Mouse (Mus musculus) myocyte (in vitro differentiated cells): ENCODE data around the gene Ctsll3. TPM values are rescaled to one million over a fixed set of nuclear protein-coding genes. Genes with fewer than 3 reads are reported as not detected.

Source experiments
- H3K27me3 ChIP-seq: one replicate; pipeline ENCODE4 v1.6.1; 2011; ENCODE audit not compliant: control insufficient read depth, insufficient read depth, insufficient read length
- H3K36me3 ChIP-seq: one replicate; pipeline ENCODE4 v1.6.1; 2011; ENCODE audit not compliant: control insufficient read depth, insufficient read depth
- H3K4me2 ChIP-seq: one replicate; pipeline ENCODE4 v1.6.1; 2011; ENCODE audit warnings: low read depth, control low read depth
- H3K4me3 ChIP-seq: one replicate; pipeline ENCODE4 v1.5.1; 2011; ENCODE audit warnings: mild to moderate bottlenecking, control low read depth, moderate library complexity
- H3K79me2 ChIP-seq: one replicate; pipeline ENCODE4 v1.6.1; 2011; ENCODE audit not compliant: control insufficient read depth, insufficient read depth
- H3ac ChIP-seq: one replicate; pipeline ENCODE4 v1.6.1; 2011; ENCODE audit not compliant: control insufficient read depth, insufficient read length
- CEBPB ChIP-seq: IDR thresholded peaks from 2 replicates; pipeline ENCODE4 v1.6.1; 2011; ENCODE audit warnings: mild to moderate bottlenecking, moderate library complexity; ENCODE audit not compliant: poor library complexity, insufficient read depth, severe bottlenecking
- E2F4 ChIP-seq: IDR thresholded peaks from one replicate; pipeline ENCODE4 v1.6.1; 2011; ENCODE audit warnings: mild to moderate bottlenecking, control low read depth, moderate library complexity; ENCODE audit not compliant: insufficient read depth
- MAX ChIP-seq: IDR thresholded peaks from one replicate; pipeline ENCODE4 v1.6.1; 2011; ENCODE audit warnings: low read depth, mild to moderate bottlenecking, control low read depth
- MYOD1 ChIP-seq, 3 experiments: IDR thresholded peaks; one replicate each; pipeline ENCODE4 v1.6.1; 2011; ENCODE audit warnings: control low read depth in 2 of 3, low read depth in 2 of 3, mild to moderate bottlenecking in 2 of 3, moderate library complexity in 1 of 3; ENCODE audit not compliant: insufficient read length in 2 of 3, control insufficient read depth in 1 of 3
- MYOG ChIP-seq, 3 experiments: IDR thresholded peaks; one replicate each; pipeline ENCODE4 v1.6.1; 2011; ENCODE audit warnings: control low read depth in 2 of 3, low read depth in 2 of 3, mild to moderate bottlenecking in 2 of 3; ENCODE audit not compliant: insufficient read length in 2 of 3, control insufficient read depth in 1 of 3, insufficient read depth in 1 of 3
- POLR2A ChIP-seq: IDR thresholded peaks from one replicate; pipeline ENCODE4 v1.6.1; 2011; ENCODE audit warnings: low read depth, mild to moderate bottlenecking, control low read depth, moderate library complexity; ENCODE audit not compliant: insufficient read length
- POLR2AphosphoS2 ChIP-seq: IDR thresholded peaks from one replicate; pipeline ENCODE4 v1.6.1; 2011; ENCODE audit warnings: low read depth, control low read depth; ENCODE audit not compliant: insufficient read length
- REST ChIP-seq: IDR thresholded peaks from one replicate; pipeline ENCODE4 v1.6.1; 2011; ENCODE audit warnings: mild to moderate bottlenecking, control low read depth, moderate library complexity; ENCODE audit not compliant: insufficient read depth, insufficient read length
- SRF ChIP-seq: IDR thresholded peaks from one replicate; pipeline ENCODE4 v1.6.1; 2011; ENCODE audit warnings: low read depth; ENCODE audit not compliant: control insufficient read depth, insufficient read length
- TCF12 ChIP-seq: IDR thresholded peaks from one replicate; pipeline ENCODE4 v1.6.1; 2011; ENCODE audit warnings: mild to moderate bottlenecking, control low read depth; ENCODE audit not compliant: poor library complexity, insufficient read depth, severe bottlenecking
- TCF3 ChIP-seq: IDR thresholded peaks from one replicate; pipeline ENCODE4 v1.6.1; 2011; ENCODE audit warnings: low read depth, control low read depth; ENCODE audit not compliant: insufficient read length
- USF1 ChIP-seq: IDR thresholded peaks from one replicate; pipeline ENCODE4 v1.6.1; 2011; ENCODE audit warnings: low read depth, mild to moderate bottlenecking, control low read depth, moderate library complexity
- polyA plus RNA-seq: library from polyadenylated mRNA; unstranded; fragments of >200 nt; fragmentation: generic; extraction: Trizol; gene quantifications from one replicate; pipeline ENCODE4 v1.2.1, GENCODE M21; 2012; ENCODE audit warnings: missing spikeins

The Ctsll3 gene
- polyA plus RNA-seq, 1 experiment = not detected

- no peaks in the 10 kb centered on the region for H3K36me3 ChIP-seq
- no peaks in the 10 kb centered on the region for H3K27me3 ChIP-seq
- TF ChIP-seq TCF12 (no peak), SRF (no peak), REST (no peak), E2F4 (no peak), MYOD1 (IDR thresholded peaks at IDR 0.05; ENCODE audit: control insufficient read depth in 1 of 3, insufficient read length in 2 of 3, low read depth in 2 of 3) (no peak), TCF3 (no peak), POLR2AphosphoS2 (no peak), MAX (no peak), CEBPB (no peak), USF1 (no peak), POLR2A (no peak), MYOG (IDR thresholded peaks at IDR 0.05; ENCODE audit: control insufficient read depth in 1 of 3, insufficient read depth in 1 of 3, insufficient read length in 2 of 3, low read depth in 2 of 3) (no peak)
- H3K79me2 ChIP-seq = no peaks in the 10 kb centered on the region
- no peak overlapping the region for H3K4me2 ChIP-seq
- H3K4me3 ChIP-seq = no peak overlapping the region
- no peak overlapping the region for H3ac ChIP-seq
Observed at GRCm38 (mm10) chr13:60780534-60780933, 22.1 kb downstream of the Ctsll3 start.

GRCm38 (mm10) chr13:60761161-60761560, 41.5 kb downstream of the Ctsll3 start:
- Histone ChIP-seq H3K27me3 (no peaks in the 10 kb centered on the region), H3K36me3 (no peaks in the 10 kb centered on the region)

GRCm38 (mm10) chr13:60760392-60760791, 42.3 kb downstream of the Ctsll3 start:
- no peaks in the 10 kb centered on the region for H3K79me2 ChIP-seq
- no peaks in the 10 kb centered on the region for H3K27me3 ChIP-seq
- H3ac ChIP-seq = no peak overlapping the region
- H3K4me2 ChIP-seq = no peak overlapping the region
- H3K4me3 ChIP-seq = no peak overlapping the region
- TF ChIP-seq MYOD1 (IDR thresholded peaks at IDR 0.05; ENCODE audit: control insufficient read depth in 1 of 3, insufficient read length in 2 of 3, low read depth in 2 of 3) (no peak), TCF12 (no peak), MYOG (IDR thresholded peaks at IDR 0.05; ENCODE audit: control insufficient read depth in 1 of 3, insufficient read depth in 1 of 3, insufficient read length in 2 of 3, low read depth in 2 of 3) (no peak), POLR2A (no peak), SRF (no peak), CEBPB (no peak), TCF3 (no peak), REST (no peak), POLR2AphosphoS2 (no peak), E2F4 (no peak), USF1 (no peak), MAX (no peak)
- H3K36me3 ChIP-seq = no peaks in the 10 kb centered on the region

More at GRCm38 (mm10) chr13:60761161-60761560, 41.5 kb downstream of the Ctsll3 start:
- no peak overlapping the region for H3ac ChIP-seq
- TF ChIP-seq REST = no peak
- no peak overlapping the region for H3K4me2 ChIP-seq
- H3K79me2 ChIP-seq = no peaks in the 10 kb centered on the region
- H3K4me3 ChIP-seq = no peak overlapping the region

GRCm38 (mm10) chr13:60759136-60759535, 43.5 kb downstream of the Ctsll3 start:
- Histone ChIP-seq H3K36me3 (no peaks in the 10 kb centered on the region), H3ac (no peak overlapping the region), H3K79me2 (no peaks in the 10 kb centered on the region), H3K27me3 (no peaks in the 10 kb centered on the region), H3K4me2 (no peak overlapping the region), H3K4me3 (no peak overlapping the region)
- TF ChIP-seq REST (no peak), MYOD1 (IDR thresholded peaks at IDR 0.05; ENCODE audit: control insufficient read depth in 1 of 3, insufficient read length in 2 of 3, low read depth in 2 of 3) (no peak), POLR2AphosphoS2 (no peak), CEBPB (no peak), TCF3 (no peak), MAX (no peak), POLR2A (no peak), MYOG (IDR thresholded peaks at IDR 0.05; ENCODE audit: control insufficient read depth in 1 of 3, insufficient read depth in 1 of 3, insufficient read length in 2 of 3, low read depth in 2 of 3) (no peak)

GRCm38 (mm10) chr13:60757292-60757691, 45.4 kb downstream of the Ctsll3 start:
- TF ChIP-seq USF1 (no peak), MYOD1 (IDR thresholded peaks at IDR 0.05; ENCODE audit: control insufficient read depth in 1 of 3, insufficient read length in 2 of 3, low read depth in 2 of 3) (no peak), MAX (no peak), TCF3 (no peak), REST (no peak), TCF12 (no peak), SRF (no peak), E2F4 (no peak), CEBPB (no peak), POLR2A (no peak), MYOG (IDR thresholded peaks at IDR 0.05; ENCODE audit: control insufficient read depth in 1 of 3, insufficient read depth in 1 of 3, insufficient read length in 2 of 3, low read depth in 2 of 3) (no peak), POLR2AphosphoS2 (no peak)
- Histone ChIP-seq H3K36me3 (no peaks in the 10 kb centered on the region), H3K4me3 (no peak overlapping the region), H3K79me2 (no peaks in the 10 kb centered on the region), H3K27me3 (no peaks in the 10 kb centered on the region), H3K4me2 (no peak overlapping the region), H3ac (no peak overlapping the region)
